Mouse (Mus musculus) heart, embryonic 14.5 days (tissue): ENCODE results near the gene Pygl. TPM values are rescaled to one million over a fixed set of nuclear protein-coding genes. Genes with fewer than 3 reads are reported as not detected.
A peak's percentile ranks its signal among the peaks of the same experiment; 100 is the strongest.
"Not testable (repeated sequence)": the region's sequence is repeated elsewhere in the genome, so short reads cannot be mapped to it uniquely, and the experiment has no call there.

Source experiments
- ATAC-seq: fragments of 200-750 bp; cut with Nextera tagmentation; 2 replicates; pipeline ENCODE4 v1.8.0; 2017; ENCODE audit warnings: low read depth, moderate TSS enrichment; ENCODE audit not compliant: insufficient number of reproducible peaks, insufficient read depth, low FRiP score
- H3K27ac ChIP-seq, 2 experiments: fragments of 200-500 bp in 1 of 2; fragments of 300-500 bp in 1 of 2; sonication (generic) in 1 of 2; replicated peaks in 1 of 2; 2 replicates each; pipeline ENCODE4 v1.5.1; 2012 to 2014; ENCODE audit warnings: low read depth in 2 of 2, low read length in 2 of 2, control low read depth in 1 of 2, mild to moderate bottlenecking in 1 of 2, mixed read lengths in 1 of 2; ENCODE audit not compliant: control insufficient read depth in 1 of 2, insufficient read depth in 1 of 2
- H3K27me3 ChIP-seq: fragments of 300-500 bp; sonication (generic); 2 replicates; pipeline ENCODE4 v1.6.1; 2014; ENCODE audit warnings: mild to moderate bottlenecking, low read length, control low read depth; ENCODE audit not compliant: control insufficient read depth, insufficient read depth
- H3K36me3 ChIP-seq: fragments of 300-500 bp; sonication (generic); 2 replicates; pipeline ENCODE4 v1.6.1; 2014; ENCODE audit warnings: mild to moderate bottlenecking, control low read depth, low read length, mixed read lengths; ENCODE audit not compliant: control insufficient read depth, insufficient read depth
- H3K4me1 ChIP-seq, 2 experiments: fragments of 200-500 bp in 1 of 2; fragments of 300-500 bp in 1 of 2; sonication (generic) in 1 of 2; 2 replicates each; pipeline ENCODE4 v1.6.1; 2012 to 2014; ENCODE audit warnings: low read length in 2 of 2, control low read depth in 1 of 2, mixed read lengths in 1 of 2; ENCODE audit not compliant: control insufficient read depth in 2 of 2, insufficient read depth in 2 of 2
- H3K4me2 ChIP-seq: fragments of 300-500 bp; sonication (generic); 2 replicates; pipeline ENCODE4 v1.6.1; 2014; ENCODE audit warnings: mild to moderate bottlenecking, low read length
- H3K4me3 ChIP-seq, 2 experiments: fragments of 200-500 bp in 1 of 2; fragments of 300-500 bp in 1 of 2; sonication (generic) in 1 of 2; 2 replicates each; pipeline ENCODE4 v1.5.1; 2012 to 2014; ENCODE audit warnings: low read length in 2 of 2, mild to moderate bottlenecking in 2 of 2, control low read depth in 1 of 2, low read depth in 1 of 2, moderate library complexity in 1 of 2; ENCODE audit not compliant: control insufficient read depth in 1 of 2, insufficient read depth in 1 of 2
- H3K9ac ChIP-seq: fragments of 300-500 bp; sonication (generic); 2 replicates; pipeline ENCODE4 v1.6.1; 2014; ENCODE audit warnings: mild to moderate bottlenecking, low read length
- H3K9me3 ChIP-seq: fragments of 300-500 bp; sonication (generic); 2 replicates; pipeline ENCODE4 v1.6.1; 2016; ENCODE audit warnings: low read length, control low read depth; ENCODE audit not compliant: control insufficient read depth
- WGBS: fragments of 180-500 bp; shearing (Covaris S2); extraction: QIAGEN DNeasy Blood & Tissue Kit; methylation state at CpG from one replicate; pipeline ENCODE4 v1.1.7; 2014; 5-methylcytosine and 5-hydroxymethylcytosine counted together
- polyA plus RNA-seq: library from polyadenylated mRNA; unstranded; fragments of >200 nt; fragmentation: Nextera tagmentation; extraction: Ambion mirVana; gene quantifications from 2 replicates; pipeline ENCODE4 v1.2.1, GENCODE M21; 2014

The Pygl gene
- polyA plus RNA-seq, 1 experiment from 2014 or later, result 41.4 TPM

- Histone ChIP-seq H3K9ac (no peak overlapping the region), H3K36me3 (no peaks in the 10 kb centered on the region), H3K4me2 (no peak overlapping the region), H3K9me3 (no peaks in the 10 kb centered on the region), H3K27ac (no peak overlapping the region), H3K4me3 (no peak overlapping the region), H3K27me3 (no peaks in the 10 kb centered on the region), H3K4me1 (no peaks in the 10 kb centered on the region; a peak in 1 of 4 replicates)
- 54% methylated on average over 6 of the region's 6 CpGs for WGBS
- ATAC-seq, result no peak
Observed at GRCm38 (mm10) chr12:70156222-70156621, 75.1 kb downstream of the Pygl start.

- no peaks in the 10 kb centered on the region for H3K9me3 ChIP-seq
- no peak within 1 kb of the TSS for H3K4me3 ChIP-seq
- H3K4me1 ChIP-seq, result peaks cover 1 to 3% of the 10 kb centered on the region in 2 experiments; a peak in 2 of 4 replicates
- 57% methylated on average over 3 of the region's 3 CpGs for WGBS
- H3K4me2 ChIP-seq, result no peak within 1 kb of the TSS
- no peak within 1 kb of the TSS for H3K9ac ChIP-seq
- H3K27me3 ChIP-seq, result no peaks in the 10 kb centered on the region; the same call in 1 of the 2 replicates
- H3K27ac ChIP-seq, result no peak within 1 kb of the TSS
- H3K36me3 ChIP-seq, result no peaks in the 10 kb centered on the region
- ATAC-seq, result no peak
Observed at GRCm38 (mm10) chr12:70153842-70154241, 77.4 kb downstream of the Pygl start, which contains the start of gene Abhd12b. Gene Abhd12b, plus strand, starts transcription at chr12:70154142.

GRCm38 (mm10) chr12:70148631-70149265 is 82.5 kb downstream of the Pygl start:
- H3K9ac ChIP-seq, result peak overlapping the region; percentile 59
- peak overlapping the region; percentile 72 for H3K4me2 ChIP-seq
- no peak overlapping the region for H3K27ac ChIP-seq
- H3K4me3 ChIP-seq, result peak overlapping the region in 1 of 2 experiments; percentile 37; a peak in 2 of 4 replicates
- H3K36me3 ChIP-seq, result no peaks in the 10 kb centered on the region
- H3K9me3 ChIP-seq, result no peaks in the 10 kb centered on the region
- H3K4me1 ChIP-seq, result peaks cover 7 to 10% of the 10 kb centered on the region in 2 experiments; a peak in 3 of 4 replicates
- ATAC-seq, result no peak
- H3K27me3 ChIP-seq, result no peaks in the 10 kb centered on the region; the same call in 1 of the 2 replicates
- 16% methylated on average over 11 of the region's 11 CpGs for WGBS

GRCm38 (mm10) chr12:70147986-70148630 is 83.2 kb downstream of the Pygl start:
- WGBS, result 8% methylated on average over 13 of the region's 13 CpGs
- H3K9ac ChIP-seq, result peak overlapping the region; percentile 59
- no peaks in the 10 kb centered on the region for H3K9me3 ChIP-seq
- no peak overlapping the region for H3K27ac ChIP-seq
- peaks cover 7 to 10% of the 10 kb centered on the region in 2 experiments; a peak in 3 of 4 replicates for H3K4me1 ChIP-seq
- no peak for ATAC-seq
- peak overlapping the region; percentile 33 to 37 for H3K4me3 ChIP-seq
- no peaks in the 10 kb centered on the region; the same call in 1 of the 2 replicates for H3K27me3 ChIP-seq
- H3K36me3 ChIP-seq, result no peaks in the 10 kb centered on the region
- peak overlapping the region; percentile 72 for H3K4me2 ChIP-seq

- Histone ChIP-seq H3K4me1 (peaks cover 7 to 10% of the 10 kb centered on the region in 2 experiments; a peak in 3 of 4 replicates), H3K9me3 (no peaks in the 10 kb centered on the region), H3K4me2 (no peak overlapping the region), H3K36me3 (no peaks in the 10 kb centered on the region), H3K9ac (no peak overlapping the region), H3K27me3 (no peaks in the 10 kb centered on the region), H3K27ac (no peak overlapping the region), H3K4me3 (no peak overlapping the region)
- 84% methylated on average over 6 of the region's 6 CpGs for WGBS
- no peak for ATAC-seq
Observed at GRCm38 (mm10) chr12:70145586-70145985, 85.7 kb downstream of the Pygl start.

GRCm38 (mm10) chr12:70144637-70145448 is 86.4 kb downstream of the Pygl start:
- Histone ChIP-seq H3K4me1 (peaks cover 7 to 10% of the 10 kb centered on the region in 2 experiments; a peak in 3 of 4 replicates), H3K27me3 (no peaks in the 10 kb centered on the region), H3K9ac (no peak overlapping the region), H3K4me3 (no peak overlapping the region), H3K9me3 (no peaks in the 10 kb centered on the region), H3K36me3 (no peaks in the 10 kb centered on the region), H3K27ac (peak overlapping the region; percentile 56 to 78), H3K4me2 (no peak overlapping the region)
- 40% methylated on average over 20 of the region's 20 CpGs for WGBS
- no peak for ATAC-seq

GRCm38 (mm10) chr12:70144106-70144587 is 87.1 kb downstream of the Pygl start:
- 2% methylated on average over 3 of the region's 3 CpGs for WGBS
- Histone ChIP-seq H3K9ac (peak overlapping the region; percentile 59), H3K27ac (peak overlapping the region; percentile 37 to 78), H3K4me1 (peaks cover 7 to 10% of the 10 kb centered on the region in 2 experiments; a peak in 3 of 4 replicates)
- not testable (repeated sequence) for H3K4me2 ChIP-seq, H3K27me3 ChIP-seq, H3K4me3 ChIP-seq, H3K36me3 ChIP-seq, H3K9me3 ChIP-seq
- 0 out of 2 replicates have a peak, but pooled peaks have one; percentile 26 for ATAC-seq
